Mouse (Mus musculus): Measurements from ENCODE around the gene Ptcra. TPM values are rescaled to one million over a fixed set of nuclear protein-coding genes. Genes with fewer than 3 reads are reported as not detected.

Ptcra gene
- polyA plus RNA-seq, 1 experiment from 2014 or later: not detected

DNA sequence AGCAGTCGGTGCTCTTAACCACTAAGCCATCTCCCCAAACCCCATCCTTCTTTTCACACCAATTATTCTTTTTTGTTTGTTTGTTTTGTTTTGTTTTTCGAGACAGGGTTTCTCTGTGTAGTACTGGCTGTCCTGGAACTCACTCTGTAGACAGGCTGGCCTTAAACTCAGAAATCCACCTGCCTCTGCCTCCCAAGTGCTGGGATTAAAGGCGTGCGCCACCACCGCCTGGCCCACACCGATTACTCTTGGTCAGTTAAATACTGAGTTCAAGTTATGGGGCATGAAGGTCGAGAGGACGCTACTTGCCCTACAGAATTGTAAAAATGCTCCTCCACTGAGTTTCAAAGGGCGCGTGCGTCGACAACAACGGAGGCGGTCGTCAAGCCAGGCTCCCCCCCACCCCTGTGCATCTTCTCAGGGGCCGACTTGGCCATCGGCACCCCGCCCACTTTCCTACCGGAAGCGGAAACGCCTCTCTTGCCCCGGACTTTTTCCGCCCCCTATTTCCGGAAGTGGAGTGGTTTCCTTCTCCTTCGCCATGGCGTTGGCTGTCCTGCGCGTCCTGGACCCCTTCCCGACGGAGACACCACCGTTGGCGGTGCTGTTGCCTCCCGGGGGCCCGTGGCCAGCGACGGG is 52.4 kb downstream of the Ptcra start, which contains the start of gene Pex6:
Gene Pex6, plus strand, starts transcription at position 505 of the 639 bp plus-strand sequence.
- peak within 1 kb of the TSS; percentile 99 for H3K4me3 ChIP-seq (ENCODE audit: low read depth, low read length)
- WGBS: 9% methylated on average over 36 of the region's 36 CpGs

GRCm38 (mm10) chr17:46706375-46707089 is 57.0 kb downstream of the Ptcra start:
- 92% methylated on average over 14 of the region's 14 CpGs for WGBS
- Histone ChIP-seq H3K9ac (ENCODE audit: low read depth, low read length) (no peak overlapping the region), H3K27me3 (ENCODE audit: control insufficient read depth, insufficient read depth, low read depth, low read length) (no peaks in the 10 kb centered on the region), H3K9me3 (replicated peaks; ENCODE audit: control insufficient read depth, low read length, poor library complexity, severe bottlenecking) (no peaks in the 10 kb centered on the region), H3K4me3 (ENCODE audit: low read depth, low read length) (no peak overlapping the region), H3K36me3 (ENCODE audit: control insufficient read depth, insufficient read depth, low read length) (no peaks in the 10 kb centered on the region), H3K27ac (ENCODE audit: low read length) (no peak overlapping the region), H3K4me2 (ENCODE audit: low read length) (no peak overlapping the region), H3K4me1 (ENCODE audit: control insufficient read depth, insufficient read depth, low read length) (peaks cover 31% of the 10 kb centered on the region)
- no peak for ATAC-seq

More for the DNA sequence above, 52.4 kb downstream of the Ptcra start, which contains the start of gene Pex6:
- H3K27ac ChIP-seq (ENCODE audit: low read length): peak within 1 kb of the TSS; percentile 82
- H3K4me2 ChIP-seq (ENCODE audit: low read length): peak within 1 kb of the TSS; percentile 99
- H3K36me3 ChIP-seq (ENCODE audit: control insufficient read depth, insufficient read depth, low read length): peaks cover 2% of the 10 kb centered on the region; the same call in 1 of the 2 replicates
- H3K9me3 ChIP-seq (replicated peaks; ENCODE audit: control insufficient read depth, low read length, poor library complexity, severe bottlenecking): no peaks in the 10 kb centered on the region
- no peaks in the 10 kb centered on the region for H3K27me3 ChIP-seq (ENCODE audit: control insufficient read depth, insufficient read depth, low read depth, low read length)
- peak; percentile 92 for ATAC-seq
- H3K4me1 ChIP-seq (ENCODE audit: control insufficient read depth, insufficient read depth, low read length): peaks cover 16% of the 10 kb centered on the region
- peak within 1 kb of the TSS; percentile 94 for H3K9ac ChIP-seq (ENCODE audit: low read depth, low read length)

Other genes starting within 250 kb of the Ptcra start
- 26.8 and 28.0 TPM in 2 replicates for gene Cul9, start 217.3 kb downstream of the Ptcra start, polyA plus RNA-seq (2015; fragmentation: Nextera tagmentation; extraction: Ambion mirVana)
- 3.0 and 3.2 TPM in 2 replicates for gene Srf, start 207.5 kb downstream of the Ptcra start, polyA plus RNA-seq (2015; fragmentation: Nextera tagmentation; extraction: Ambion mirVana)
- gene Ptk7, start 134.2 kb downstream of the Ptcra start, polyA plus RNA-seq (2015; fragmentation: Nextera tagmentation; extraction: Ambion mirVana): 26.9 and 28.8 TPM in 2 replicates
- 32.4 and 39.7 TPM in 2 replicates for gene Klc4, start 117.7 kb downstream of the Ptcra start, polyA plus RNA-seq (2015; fragmentation: Nextera tagmentation; extraction: Ambion mirVana)
- gene Mrpl2, start 117.5 kb downstream of the Ptcra start, polyA plus RNA-seq (2015; fragmentation: Nextera tagmentation; extraction: Ambion mirVana): 58.9 and 60.8 TPM in 2 replicates
- 41.9 and 47.6 TPM in 2 replicates for gene Cul7, start 113.4 kb downstream of the Ptcra start, polyA plus RNA-seq (2015; fragmentation: Nextera tagmentation; extraction: Ambion mirVana)
- gene Rrp36, start 89.4 kb downstream of the Ptcra start, polyA plus RNA-seq (2015; fragmentation: Nextera tagmentation; extraction: Ambion mirVana): 51.8 and 52.4 TPM in 2 replicates
- 285 and 318 TPM in 2 replicates for gene Mea1, start 84.9 kb downstream of the Ptcra start, polyA plus RNA-seq (2015; fragmentation: Nextera tagmentation; extraction: Ambion mirVana)
- gene Klhdc3, start 82.8 kb downstream of the Ptcra start, polyA plus RNA-seq (2015; fragmentation: Nextera tagmentation; extraction: Ambion mirVana): 173 TPM in 2 replicates
- 94.8 and 102 TPM in 2 replicates for gene Ppp2r5d, start 58.6 kb downstream of the Ptcra start, polyA plus RNA-seq (2015; fragmentation: Nextera tagmentation; extraction: Ambion mirVana)
- gene Pex6, start 52.2 kb downstream of the Ptcra start, polyA plus RNA-seq (2015; fragmentation: Nextera tagmentation; extraction: Ambion mirVana): 22.6 and 22.7 TPM in 2 replicates
- gene Gnmt, start 34.5 kb downstream of the Ptcra start, polyA plus RNA-seq (2015; fragmentation: Nextera tagmentation; extraction: Ambion mirVana): 0.68 and 0.83 TPM in 2 replicates
- gene Cnpy3, start 11.5 kb downstream of the Ptcra start, polyA plus RNA-seq (2015; fragmentation: Nextera tagmentation; extraction: Ambion mirVana): 67.7 and 67.8 TPM in 2 replicates
- gene 2310039H08Rik, start 8.9 kb upstream of the Ptcra start, polyA plus RNA-seq (2015; fragmentation: Nextera tagmentation; extraction: Ambion mirVana): 48.1 and 53.7 TPM in 2 replicates
- gene Rpl7l1, start 19.0 kb upstream of the Ptcra start, polyA plus RNA-seq (2015; fragmentation: Nextera tagmentation; extraction: Ambion mirVana): 78.4 and 84.2 TPM in 2 replicates
- gene Bicral, start 94.8 kb upstream of the Ptcra start, polyA plus RNA-seq (2015; fragmentation: Nextera tagmentation; extraction: Ambion mirVana): 9.5 and 10.9 TPM in 2 replicates
- gene Tbcc, start 127.0 kb upstream of the Ptcra start, polyA plus RNA-seq (2015; fragmentation: Nextera tagmentation; extraction: Ambion mirVana): 49.5 and 52.6 TPM in 2 replicates
- gene Prph2, start 146.7 kb upstream of the Ptcra start, polyA plus RNA-seq (2015; fragmentation: Nextera tagmentation; extraction: Ambion mirVana): not detected in 2 replicates
- gene Ubr2, start 246.8 kb upstream of the Ptcra start, polyA plus RNA-seq (2015; fragmentation: Nextera tagmentation; extraction: Ambion mirVana): 14.3 and 14.7 TPM in 2 replicates